Mouse (Mus musculus): ENCODE measurements at regions not wholly inside any gene's neighbourhood (a gene's known extent, or its start where the extent isn't known, plus 50 kb on each side); places are given as distances from the start of the nearest gene placed in this dataset.

DNA sequence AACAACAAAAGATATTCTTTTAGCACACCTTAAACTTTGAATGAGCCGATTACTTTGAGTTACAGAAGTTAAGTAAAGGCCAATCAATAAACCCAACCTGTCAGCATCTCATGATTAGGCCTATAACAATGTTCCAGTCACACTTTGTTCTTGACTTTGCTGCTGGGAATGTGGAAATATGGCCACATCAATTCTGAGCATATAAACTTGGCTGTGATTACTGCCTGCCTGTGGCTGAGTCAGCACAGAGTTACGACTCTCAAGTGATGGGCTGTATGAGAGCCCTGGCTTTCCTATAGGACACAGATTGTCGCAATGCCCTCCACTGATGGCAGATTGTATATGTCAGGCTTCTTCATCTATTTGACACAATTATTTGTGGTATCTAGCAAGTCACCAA lies 152.6 kb downstream of the Tm4sf1 start:
- no peak for DNase-seq (ENCODE audit: low read depth, low spot score)
- no peak for TF ChIP-seq MAX (IDR thresholded peaks at IDR 0.05; ENCODE audit: low read length)
- TF ChIP-seq RCOR1 (IDR thresholded peaks at IDR 0.05; ENCODE audit: low read depth, low read length): no peak
- TF ChIP-seq MYC (IDR thresholded peaks at IDR 0.05; ENCODE audit: low read depth, low read length): no peak
- no peak for TF ChIP-seq SMC3 (IDR thresholded peaks at IDR 0.05; ENCODE audit: low read depth, low read length)
- TF ChIP-seq SIN3A (IDR thresholded peaks at IDR 0.05; ENCODE audit: low read length): no peak
- Histone ChIP-seq H3K4me1 (ENCODE audit: control insufficient read depth in 1 of 2, insufficient read depth in 2 of 2, low read length in 2 of 2) (no peaks in the 10 kb centered on the region), H3K27ac (ENCODE audit: control insufficient read depth, low read depth, low read length) (no peak overlapping the region), H3K36me3 (ENCODE audit: control insufficient read depth in 1 of 2, insufficient read depth in 2 of 2, low read length in 2 of 2) (no peaks in the 10 kb centered on the region), H3K4me3 (ENCODE audit: control insufficient read depth in 1 of 2, insufficient read depth in 1 of 2, low read depth in 2 of 2, low read length in 2 of 2) (no peak overlapping the region), H3K27me3 (ENCODE audit: control insufficient read depth in 1 of 2, insufficient read depth in 2 of 2, low read length in 2 of 2) (no peaks in the 10 kb centered on the region), H3K9ac (ENCODE audit: control insufficient read depth, low read depth, low read length, poor library complexity, severe bottlenecking) (no peak overlapping the region), H3K79me2 (ENCODE audit: control insufficient read depth, insufficient read depth, low read length, poor library complexity) (no peaks in the 10 kb centered on the region), H3K9me3 (replicated peaks; ENCODE audit: insufficient read depth, low read length) (no peaks in the 10 kb centered on the region)

DNA sequence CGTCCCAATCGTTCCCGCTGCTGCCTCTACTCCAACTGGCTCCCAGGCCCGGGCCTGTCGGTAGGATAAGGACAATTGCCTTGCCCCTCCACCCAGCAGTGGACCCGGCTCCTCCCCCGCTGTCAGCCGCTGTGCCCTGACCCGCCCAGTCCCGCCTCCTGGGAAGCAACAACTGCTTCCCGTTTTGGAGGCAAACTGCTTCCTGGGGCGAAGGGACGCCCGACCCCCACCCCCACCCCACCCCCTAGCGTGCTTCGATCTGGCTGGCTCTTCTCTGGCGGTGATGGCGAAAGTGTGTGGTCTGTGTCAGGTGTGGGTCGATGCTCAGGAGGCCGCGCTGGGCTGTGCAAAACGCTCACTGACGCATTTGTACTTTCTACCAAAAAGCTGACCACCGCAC lies 164.9 kb downstream of the Tm4sf1 start:
- no peaks in the 10 kb centered on the region for H3K9me3 ChIP-seq (replicated peaks; ENCODE audit: insufficient read depth, low read length)
- DNase-seq (ENCODE audit: low read depth, low spot score): no peak
- TF ChIP-seq GATA1 (IDR thresholded peaks at IDR 0.05; ENCODE audit: low read depth, low read length) (no peak), CHD1 (IDR thresholded peaks at IDR 0.05; ENCODE audit: low read depth, low read length) (no peak), EP300 (IDR thresholded peaks at IDR 0.05; ENCODE audit: low read depth in 1 of 2, low read length in 2 of 2) (no peak), BHLHE40 (IDR thresholded peaks at IDR 0.05; ENCODE audit: borderline replicate concordance, low read depth, low read length) (no peak), MYB (IDR thresholded peaks at IDR 0.05; ENCODE audit: low read depth, low read length) (no peak), USF2 (IDR thresholded peaks at IDR 0.05; ENCODE audit: borderline replicate concordance in 1 of 2, insufficient read depth in 1 of 2, low read depth in 1 of 2, low read length in 2 of 2) (no peak), GABPA (IDR thresholded peaks at IDR 0.05; ENCODE audit: low read depth, low read length) (no peak), ZKSCAN1 (IDR thresholded peaks at IDR 0.05; ENCODE audit: low read depth, low read length) (no peak), JUND (IDR thresholded peaks at IDR 0.05; ENCODE audit: low read depth, low read length) (no peak), RCOR1 (IDR thresholded peaks at IDR 0.05; ENCODE audit: low read depth, low read length) (no peak), CTCF (IDR thresholded peaks at IDR 0.05 in 2 of 3, conservative IDR thresholded peaks at IDR 0.05 in 1 of 3; ENCODE audit: control insufficient read depth in 1 of 3, insufficient read depth in 1 of 3, low read depth in 2 of 3, low read length in 3 of 3, poor library complexity in 1 of 3, severe bottlenecking in 1 of 3) (no peak), TBP (IDR thresholded peaks at IDR 0.05; ENCODE audit: low read depth, low read length) (no peak), MXI1 (IDR thresholded peaks at IDR 0.05; ENCODE audit: low read depth, low read length) (no peak), POLR2AphosphoS2 (IDR thresholded peaks at IDR 0.05; ENCODE audit: low read length) (no peak), SMC3 (IDR thresholded peaks at IDR 0.05; ENCODE audit: low read depth, low read length) (no peak), POLR2AphosphoS5 (IDR thresholded peaks at IDR 0.05; ENCODE audit: borderline replicate concordance, low read depth, low read length) (no peak)
- H3K4me3 ChIP-seq (ENCODE audit: control insufficient read depth in 1 of 2, insufficient read depth in 1 of 2, low read depth in 2 of 2, low read length in 2 of 2): no peak overlapping the region
- H3K79me2 ChIP-seq (ENCODE audit: control insufficient read depth, insufficient read depth, low read length, poor library complexity): no peaks in the 10 kb centered on the region
- H3K9ac ChIP-seq (ENCODE audit: control insufficient read depth, low read depth, low read length, poor library complexity, severe bottlenecking): no peak overlapping the region
- no peaks in the 10 kb centered on the region for H3K27me3 ChIP-seq (ENCODE audit: control insufficient read depth in 1 of 2, insufficient read depth in 2 of 2, low read length in 2 of 2)
- H3K36me3 ChIP-seq (ENCODE audit: control insufficient read depth in 1 of 2, insufficient read depth in 2 of 2, low read length in 2 of 2): no peaks in the 10 kb centered on the region
- H3K4me1 ChIP-seq (ENCODE audit: control insufficient read depth in 1 of 2, insufficient read depth in 2 of 2, low read length in 2 of 2): no peaks in the 10 kb centered on the region
- no peak overlapping the region for H3K27ac ChIP-seq (ENCODE audit: control insufficient read depth, low read depth, low read length)
